Mouse (Mus musculus) lung, adult 2 months (tissue): Measurements from ENCODE around the gene Kcne1. TPM values are rescaled to one million over a fixed set of nuclear protein-coding genes. Genes with fewer than 3 reads are reported as not detected.

Experiments
- DNase-seq: peaks from one replicate; pipeline ENCODE4 v3.0.0; 2022
- H3K4me1 ChIP-seq: fragments of 200-500 bp; 2 replicates; pipeline ENCODE4 v1.6.1; 2011; ENCODE audit warnings: low read length; ENCODE audit not compliant: control insufficient read depth, insufficient read depth
- H3K4me3 ChIP-seq: fragments of 200-500 bp; replicated peaks from 2 replicates; pipeline ENCODE3; 2011; ENCODE audit warnings: low read depth, mild to moderate bottlenecking, control low read depth, low read length; ENCODE audit errors: extremely low read depth
- CTCF ChIP-seq: fragments of 200-500 bp; IDR thresholded peaks from 2 replicates; pipeline ENCODE4 v1.5.1; 2011; ENCODE audit warnings: mild to moderate bottlenecking, low read length, control low read depth; ENCODE audit not compliant: insufficient read depth
- POLR2A ChIP-seq: fragments of 200-500 bp; IDR thresholded peaks from 2 replicates; pipeline ENCODE4 v1.6.1; 2011; ENCODE audit warnings: low read depth, mild to moderate bottlenecking, control low read depth, low read length, borderline replicate concordance; ENCODE audit errors: extremely low read depth
- WGBS: fragments of 180-500 bp; shearing (Covaris S2); methylation state at CpG from one replicate; pipeline ENCODE4 v1.1.7; 2018; 5-methylcytosine and 5-hydroxymethylcytosine counted together
- polyA plus RNA-seq: library from polyadenylated mRNA; depleted of rRNA; stranded (reverse); fragments of >200 nt; gene quantifications from 2 replicates; pipeline ENCODE4 v1.2.3, GENCODE M21; 2012; rRNA removed

The Kcne1 gene
- polyA plus RNA-seq, 1 experiment = not detected

- WGBS = 8% methylated on average over 32 of the region's 32 CpGs
- Histone ChIP-seq H3K4me1 (peaks cover 6% of the 10 kb centered on the region; the same call in 1 of the 2 replicates), H3K4me3 (peak within 1 kb of the TSS; percentile 84)
- no peak for TF ChIP-seq CTCF
- peak; percentile 85 for TF ChIP-seq POLR2A
- DNase-seq = peak; percentile 92
Measured at GRCm38 (mm10) chr16:92300649-92301411, 58.4 kb downstream of the Kcne1 start, which contains the start of gene Smim11. Gene Smim11 (plus strand): TSS chr16:92301286.

Other genes starting within 250 kb of the Kcne1 start
- 12.5 and 17.5 TPM in 2 replicates for gene Kcne2, start 67.1 kb downstream of the Kcne1 start, polyA plus RNA-seq
- gene Smim11, start 58.2 kb downstream of the Kcne1 start, polyA plus RNA-seq = 22.4 and 22.9 TPM in 2 replicates
- gene Fam243, start 38.0 kb downstream of the Kcne1 start, polyA plus RNA-seq = not detected in 2 replicates
- gene Rcan1, start 111.4 kb upstream of the Kcne1 start, polyA plus RNA-seq = 13.7 and 21.6 TPM in 2 replicates
- gene Clic6, start 126.3 kb upstream of the Kcne1 start, polyA plus RNA-seq = 7.6 and 9.5 TPM in 2 replicates